Mouse (Mus musculus): ENCODE measurements around the gene Hspb11. TPM values are rescaled to one million over a fixed set of nuclear protein-coding genes. Genes with fewer than 3 reads are reported as not detected.

The Hspb11 gene
- polyA plus RNA-seq, 1 experiment: 4.2 TPM

GRCm38 (mm10) chr4:107328530-107328929 lies 75.1 kb downstream of the Hspb11 start:
- WGBS: 93% methylated on average over 8 of the region's 8 CpGs
- TF ChIP-seq POLR2A (IDR thresholded peaks at IDR 0.05; ENCODE audit: borderline replicate concordance, extremely low read depth, low read depth, low read length) (no peak), CTCF (IDR thresholded peaks at IDR 0.05; ENCODE audit: insufficient read depth, low read length) (no peak)
- H3K4me3 ChIP-seq (replicated peaks; ENCODE audit: extremely low read depth, low read depth, low read length): no peak overlapping the region
- no peaks in the 10 kb centered on the region for H3K4me1 ChIP-seq (ENCODE audit: control insufficient read depth, insufficient read depth, low read length)
- DNase-seq: no peak

Other genes starting within 250 kb of the Hspb11 start
- gene Mrpl37, start 186.7 kb upstream of the Hspb11 start, polyA plus RNA-seq (2012; rRNA removed): 40.4 and 51.3 TPM in 2 replicates
- gene Cyb5rl, start 186.6 kb upstream of the Hspb11 start, polyA plus RNA-seq (2012; rRNA removed): 6.8 and 11.0 TPM in 2 replicates
- 0.07 TPM in 1 of 2 replicates, not detected in the other for gene Cdcp2, start 156.7 kb upstream of the Hspb11 start, polyA plus RNA-seq (2012; rRNA removed)
- 321 and 330 TPM in 2 replicates for gene Tmem59, start 75.2 kb upstream of the Hspb11 start, polyA plus RNA-seq (2012; rRNA removed)
- 5.6 and 7.5 TPM in 2 replicates for gene Tceanc2, start 74.5 kb upstream of the Hspb11 start, polyA plus RNA-seq (2012; rRNA removed)
- gene Ldlrad1, start 44.4 kb upstream of the Hspb11 start, polyA plus RNA-seq (2012; rRNA removed): 47.9 and 52.0 TPM in 2 replicates
- gene Lrrc42, start 61 bp upstream of the Hspb11 start, polyA plus RNA-seq (2012; rRNA removed): 9.0 and 10.6 TPM in 2 replicates
- 0.40 and 0.75 TPM in 2 replicates for gene Dio1, start 53.6 kb downstream of the Hspb11 start, polyA plus RNA-seq (2012; rRNA removed)
- 32.2 and 48.6 TPM in 2 replicates for gene Yipf1, start 60.8 kb downstream of the Hspb11 start, polyA plus RNA-seq (2012; rRNA removed)
- 7.8 and 9.9 TPM in 2 replicates for gene Ndc1, start 114.2 kb downstream of the Hspb11 start, polyA plus RNA-seq (2012; rRNA removed)
- 0.33 and 0.78 TPM in 2 replicates for gene Glis1, start 181.0 kb downstream of the Hspb11 start, polyA plus RNA-seq (2012; rRNA removed)